Mouse (Mus musculus) layer of hippocampus, adult 8-10 months (tissue): Measurements from ENCODE around the gene Nkx6-2. TPM values are rescaled to one million over a fixed set of nuclear protein-coding genes. Genes with fewer than 3 reads are reported as not detected.

Experiments used
- total RNA-seq, 4 experiments: library from RNA; stranded (reverse); gene quantifications; 2 replicates each; pipeline ENCODE4 v1.2.4; 2022

The Nkx6-2 gene
- total RNA-seq, 4 experiments from 2014 or later = 8.0 to 14.0 (median 10.2) TPM

Other genes starting within 250 kb of the Nkx6-2 start
- gene Inpp5a, start 193.7 kb downstream of the Nkx6-2 start, total RNA-seq = 10 to 100 TPM; 38.2 to 46.4 (median 39.6) TPM
- 1 to 10 TPM; 3.7 to 4.5 (median 4.2) TPM for gene Cfap46, start 101.0 kb upstream of the Nkx6-2 start, total RNA-seq